Mouse (Mus musculus) heart, postnatal 10 days (tissue): Measurements from ENCODE around the gene Tnfaip3. TPM values are rescaled to one million over a fixed set of nuclear protein-coding genes. Genes with fewer than 3 reads are reported as not detected.

Experiments
- DNase-seq, 2 experiments: peaks; one replicate each; pipeline ENCODE4 v3.0.0; 2021
- intact Hi-C: fragments of 180-260 bp; cut with DNase I; formaldehyde crosslinking; loops from one replicate; pipeline ENCODE4 v1.15.1; 2025
- total RNA-seq, 2 experiments: library from RNA; stranded (reverse); gene quantifications; 2 replicates each; pipeline ENCODE4 v1.2.3; 2021

The Tnfaip3 gene
- total RNA-seq, 2 experiments from 2014 or later = 3.5 to 4.7 TPM

- intact Hi-C loops = no loop called here
- no peak for DNase-seq
Observed at GRCm38 (mm10) chr10:18974486-18974885, 41.0 kb downstream of the Tnfaip3 start.

- intact Hi-C loops = no loop called here
- DNase-seq = no peak
Observed at GRCm38 (mm10) chr10:18966893-18967292, 48.6 kb downstream of the Tnfaip3 start.

- peak; percentile 27 to 38 for DNase-seq
- intact Hi-C loops = no loop called here
Observed at GRCm38 (mm10) chr10:18965601-18966000, 49.9 kb downstream of the Tnfaip3 start.

- DNase-seq = peak in 1 of 2 experiments; percentile 16
- intact Hi-C loops = no loop called here
Observed at GRCm38 (mm10) chr10:18964856-18965255, 50.6 kb downstream of the Tnfaip3 start.

- DNase-seq = no peak
- intact Hi-C loops = no loop called here
Observed at GRCm38 (mm10) chr10:18959777-18960492, 55.5 kb downstream of the Tnfaip3 start.

GRCm38 (mm10) chr10:18953706-18954071 lies 61.8 kb downstream of the Tnfaip3 start:
- intact Hi-C loops = loop anchor here (1.0 to 2.0 kb wide), 3 partner anchors 61 to 233 kb away; partner anchors contain the start of gene Tnfaip3
- DNase-seq = peak in 1 of 2 experiments; percentile 25

GRCm38 (mm10) chr10:18953011-18953705 lies 62.3 kb downstream of the Tnfaip3 start:
- no peak for DNase-seq
- intact Hi-C loops = loop anchor here (1.0 to 2.0 kb wide), 3 partner anchors 62 to 233 kb away; partner anchors contain the start of gene Tnfaip3

Other genes starting within 250 kb of the Tnfaip3 start
- not detected for gene Gm4922, start 228.9 kb downstream of the Tnfaip3 start, total RNA-seq
- 100 to 1,000 TPM; 216 to 230 TPM for gene Perp, start 170.6 kb downstream of the Tnfaip3 start, total RNA-seq